Mouse (Mus musculus) spleen, embryonic (tissue): ENCODE measurements at regions not wholly inside any gene's neighbourhood (a gene's known extent, or its start where the extent isn't known, plus 50 kb on each side); places are given as distances from the start of the nearest gene placed in this dataset.

Source experiments
- CTCF ChIA-PET: fragments of 350-600 bp; sonication (Branson Sonifier 250); formaldehyde crosslinking; loops from one replicate; lab custom pipeline; 2022; lab: Charles Lee

DNA sequence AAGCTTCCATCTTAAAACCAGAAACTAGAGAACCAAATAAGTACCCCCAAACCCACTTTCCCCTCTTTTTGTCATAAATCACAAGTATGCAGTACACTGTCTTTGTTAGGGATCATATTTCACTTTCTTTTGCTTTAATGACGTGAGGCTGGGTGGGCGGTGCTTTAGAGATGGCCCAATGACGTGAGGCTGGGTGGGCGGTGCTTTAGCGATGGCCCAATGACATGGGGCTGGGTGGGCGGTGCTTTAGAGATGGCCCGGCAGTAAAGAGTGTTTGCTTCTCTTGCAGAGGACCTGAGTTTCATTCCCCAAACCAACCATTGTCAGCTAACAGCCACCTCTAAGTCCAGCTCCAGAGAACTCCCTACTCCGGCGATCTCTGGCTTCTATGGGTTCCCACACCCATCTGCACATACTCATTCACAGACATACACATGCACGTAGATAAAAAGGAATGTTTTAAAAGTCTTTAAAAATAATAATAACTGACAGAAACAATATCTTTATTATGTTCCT lies 59.2 kb upstream of the Siah3 start:
- CTCF ChIA-PET, result no interaction called here

DNA sequence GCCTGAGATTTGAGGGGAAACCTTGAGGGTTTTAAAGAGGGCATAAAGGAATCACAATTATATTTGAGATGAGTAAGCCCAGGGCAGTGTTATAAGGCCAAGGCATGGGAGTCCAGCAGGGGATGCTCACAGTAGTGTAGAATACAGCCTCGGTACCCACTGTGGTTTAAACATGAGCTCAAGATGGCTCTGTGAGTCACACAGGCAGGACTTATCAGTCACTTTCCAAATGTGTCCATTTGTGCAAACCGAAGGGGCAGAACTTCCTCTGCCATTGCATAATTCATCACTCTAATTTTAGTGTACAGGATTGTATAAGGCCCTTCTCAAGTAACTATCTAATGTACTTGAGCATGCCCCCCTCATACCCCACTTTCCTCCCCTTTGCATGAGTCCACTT lies 56.1 kb upstream of the Siah3 start:
- CTCF ChIA-PET, result no interaction called here

- CTCF ChIA-PET, result interaction anchor here (0.6 to 0.7 kb wide), 2 partner anchors 78 to 660 kb away, joined by 3 to 4 read pairs; no protein-coding TSS in a partner anchor
Observed at GRCm38 (mm10) chr14:75402483-75403103, 53.2 kb upstream of the Siah3 start.
